Mouse (Mus musculus) olfactory bulb, adult 2 months (tissue): ENCODE measurements at regions not wholly inside any gene's neighbourhood (a gene's known extent, or its start where the extent isn't known, plus 50 kb on each side); places are given as distances from the start of the nearest gene placed in this dataset.

Experiments
- H3K27ac ChIP-seq: fragments of 200-500 bp; 2 replicates; pipeline ENCODE4 v1.5.1; 2012; ENCODE audit warnings: low read depth, low read length; ENCODE audit not compliant: insufficient read depth
- H3K4me1 ChIP-seq: fragments of 200-500 bp; 2 replicates; pipeline ENCODE4 v1.6.1; 2012; ENCODE audit warnings: low read length; ENCODE audit not compliant: control insufficient read depth, insufficient read depth
- H3K4me3 ChIP-seq: fragments of 200-500 bp; 2 replicates; pipeline ENCODE4 v1.5.1; 2012; ENCODE audit warnings: mild to moderate bottlenecking, low read depth, low read length, moderate library complexity; ENCODE audit not compliant: insufficient read depth
- CTCF ChIP-seq: fragments of 200-500 bp; IDR thresholded peaks from 2 replicates; pipeline ENCODE4 v1.5.1; 2012; ENCODE audit warnings: low read depth, mild to moderate bottlenecking, low read length, moderate library complexity; ENCODE audit not compliant: insufficient read depth
- POLR2A ChIP-seq: fragments of 200-500 bp; IDR thresholded peaks from 2 replicates; pipeline ENCODE4 v1.6.1; 2012; ENCODE audit warnings: mild to moderate bottlenecking, low read depth, low read length, moderate library complexity; ENCODE audit not compliant: insufficient read depth
- WGBS: fragments of 180-500 bp; shearing (Covaris S2); methylation state at CpG from one replicate; pipeline ENCODE4 v1.1.7; 2018; 5-methylcytosine and 5-hydroxymethylcytosine counted together

- 85% methylated on average over 3 of the region's 3 CpGs for WGBS
- Histone ChIP-seq H3K4me1 (peaks cover 3% of the 10 kb centered on the region; the same call in 1 of the 2 replicates), H3K4me3 (no peak overlapping the region), H3K27ac (no peak overlapping the region)
- TF ChIP-seq POLR2A (no peak), CTCF (no peak)
These were observed 65.9 kb upstream of the Peli2 start for GRCm38 (mm10) chr14:48054719-48055118.

DNA sequence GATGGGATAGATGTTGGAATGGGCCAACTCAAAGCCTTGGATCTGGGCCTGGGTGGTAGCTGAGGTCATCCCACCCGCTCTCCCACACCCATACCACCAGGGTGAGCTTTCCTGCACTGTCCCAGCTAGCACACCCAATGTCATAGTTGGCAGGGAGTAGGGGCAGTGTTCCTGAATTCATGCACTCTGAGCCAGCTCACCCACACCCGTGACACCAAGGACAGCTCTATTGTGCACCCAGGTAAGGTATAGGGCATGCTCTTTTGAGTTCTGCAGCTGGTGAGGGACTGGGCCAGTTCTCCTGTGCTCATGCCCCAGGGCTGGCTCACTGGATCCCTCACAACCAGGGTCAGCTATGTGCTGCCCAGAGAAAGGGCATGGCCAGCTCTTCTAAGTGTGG, 64.8 kb upstream of the Peli2 start:
- TF ChIP-seq CTCF (no peak), POLR2A (no peak)
- H3K27ac ChIP-seq = no peak overlapping the region
- 95% methylated on average over 2 of the region's 2 CpGs for WGBS

DNA sequence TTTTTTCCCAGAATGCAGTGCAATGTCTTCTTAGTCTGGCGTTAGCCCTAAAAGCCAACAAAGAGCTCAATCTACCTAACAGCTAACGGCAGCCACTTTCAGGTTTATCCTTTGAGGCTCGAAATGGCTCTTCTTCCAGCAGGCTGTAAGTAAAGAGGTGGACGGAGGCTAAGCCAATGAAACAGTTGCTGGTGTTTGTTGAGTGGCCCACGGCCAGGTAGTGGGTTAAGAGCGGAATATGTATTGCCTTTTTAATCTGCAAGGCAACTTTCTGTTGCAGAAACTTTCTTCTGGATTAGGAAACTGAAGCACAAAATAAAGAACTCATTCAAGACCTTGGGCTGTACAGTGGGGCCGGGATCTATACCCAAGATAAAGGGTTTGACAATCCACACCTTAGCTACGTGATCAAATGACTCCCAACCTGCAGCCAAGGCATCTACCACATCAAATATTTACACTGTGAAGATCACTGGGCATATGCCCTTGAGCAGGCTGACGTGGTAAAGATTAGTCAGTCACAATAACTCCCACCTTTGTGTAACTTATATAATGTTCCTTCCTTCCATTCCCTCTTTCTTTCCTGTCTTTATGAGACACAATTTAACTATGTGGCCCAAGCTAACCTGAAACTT, 62.3 kb upstream of the Peli2 start:
- no peak for TF ChIP-seq CTCF
- TF ChIP-seq POLR2A = no peak
- 94% methylated on average over 9 of the region's 9 CpGs for WGBS
- Histone ChIP-seq H3K4me1 (peaks cover 3% of the 10 kb centered on the region; the same call in 1 of the 2 replicates), H3K4me3 (no peak overlapping the region), H3K27ac (no peak overlapping the region; the same call in 1 of the 2 replicates)

More for the DNA sequence above, 64.8 kb upstream of the Peli2 start:
- Histone ChIP-seq H3K4me3 (no peak overlapping the region), H3K4me1 (peaks cover 5% of the 10 kb centered on the region; the same call in 1 of the 2 replicates)

DNA sequence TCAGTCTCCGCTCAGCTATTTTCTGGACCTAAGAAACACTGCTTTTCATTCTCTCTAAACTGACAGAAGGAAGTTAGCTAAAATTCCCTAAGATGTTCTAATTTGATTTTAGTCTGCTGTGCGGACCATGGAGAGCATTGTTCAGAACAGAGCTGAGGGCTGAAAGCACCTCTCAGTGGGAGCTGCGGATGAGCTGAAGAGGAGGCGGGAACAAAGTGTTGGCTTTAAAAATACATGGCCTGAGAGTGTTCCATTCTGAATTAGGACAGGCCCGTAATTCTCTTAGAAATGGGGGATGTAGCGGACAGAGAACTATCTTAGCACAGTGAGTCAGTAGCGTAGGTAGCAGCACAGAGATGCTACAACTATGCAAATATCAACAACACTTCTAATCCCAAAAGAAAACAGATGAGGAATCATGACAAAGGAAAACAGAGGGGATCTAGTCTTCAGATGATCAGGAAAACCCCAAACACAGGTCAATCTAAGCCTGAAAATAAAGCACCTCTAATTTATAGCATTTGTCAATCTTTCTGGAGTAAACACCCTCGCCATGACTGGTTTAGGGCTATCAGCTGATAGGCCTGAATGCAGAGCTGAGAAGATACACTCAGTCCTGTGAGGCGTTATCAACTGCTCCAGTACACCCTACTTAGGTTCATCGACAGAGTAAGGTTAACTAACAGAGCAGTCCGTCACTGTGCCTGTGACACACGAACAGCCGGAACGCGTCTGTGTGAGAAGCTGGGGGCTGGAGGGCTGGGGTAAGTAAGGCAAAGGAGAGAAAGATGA, 60.8 kb upstream of the Peli2 start:
- WGBS = 57% methylated on average over 15 of the region's 15 CpGs
- Histone ChIP-seq H3K27ac (peak overlapping the region; percentile 49), H3K4me1 (peaks cover 2% of the 10 kb centered on the region; the same call in 1 of the 2 replicates), H3K4me3 (no peak overlapping the region)
- TF ChIP-seq CTCF (no peak), POLR2A (no peak)

GRCm38 (mm10) chr14:48068641-48069040, 52.0 kb upstream of the Peli2 start:
- H3K4me3 ChIP-seq = no peak overlapping the region
- peaks cover 5% of the 10 kb centered on the region for H3K4me1 ChIP-seq
- H3K27ac ChIP-seq = no peak overlapping the region
- 89% methylated on average over 3 of the region's 3 CpGs for WGBS
- no peak for TF ChIP-seq POLR2A
- TF ChIP-seq CTCF = no peak
